Mouse (Mus musculus) CH12.LX (cell line): ENCODE data around the gene Zbtb22. TPM values are rescaled to one million over a fixed set of nuclear protein-coding genes. Genes with fewer than 3 reads are reported as not detected.
"Not testable (repeated sequence)": the region's sequence is repeated elsewhere in the genome, so short reads cannot be mapped to it uniquely, and the experiment has no call there.

Source experiments
- DNase-seq: peaks from one replicate; pipeline ENCODE4 v3.0.0-alpha.2; 2013; ENCODE audit errors: extremely low read depth
- H3K27ac ChIP-seq: 2 replicates; pipeline ENCODE4 v1.5.1; 2012; ENCODE audit warnings: low read depth, mild to moderate bottlenecking, control low read depth, moderate library complexity; ENCODE audit not compliant: insufficient read depth
- H3K27me3 ChIP-seq: replicated peaks from 2 replicates; pipeline ENCODE3; 2012; ENCODE audit warnings: inconsistent platforms
- H3K36me3 ChIP-seq, 2 experiments: replicated peaks in 1 of 2; 2 replicates each; pipeline versions ENCODE3 to v1.6.1; 2012; ENCODE audit warnings: inconsistent platforms in 1 of 2, low read length in 1 of 2, mild to moderate bottlenecking in 1 of 2, mixed read lengths in 1 of 2, moderate library complexity in 1 of 2; ENCODE audit not compliant: control insufficient read depth in 1 of 2, insufficient read depth in 1 of 2
- H3K4me1 ChIP-seq, 2 experiments: 2 replicates each; pipeline ENCODE4 v1.6.1; 2012; ENCODE audit warnings: inconsistent platforms in 1 of 2, moderate library complexity in 1 of 2; ENCODE audit not compliant: insufficient read depth in 2 of 2, control insufficient read depth in 1 of 2
- H3K4me2 ChIP-seq: 2 replicates; pipeline ENCODE4 v1.6.1; 2012; ENCODE audit warnings: low read depth, mild to moderate bottlenecking, control low read depth; ENCODE audit not compliant: poor library complexity, insufficient read depth, severe bottlenecking
- H3K4me3 ChIP-seq, 3 experiments: fragments of 150-350 bp in 1 of 3; sonication (generic) in 1 of 3; replicated peaks in 1 of 3; 2 replicates each; pipeline versions ENCODE3 to v1.5.1; 2011 to 2012; ENCODE audit warnings: low read depth in 2 of 3, low read length in 2 of 3, mild to moderate bottlenecking in 2 of 3, moderate library complexity in 2 of 3, control low read depth in 1 of 3, improper control_type of control experiment in 1 of 3, inconsistent platforms in 1 of 3, mixed read lengths in 1 of 3; ENCODE audit not compliant: poor library complexity in 1 of 3
- H3K79me2 ChIP-seq: replicated peaks from 2 replicates; pipeline ENCODE4 v1.6.1; 2012; ENCODE audit warnings: mild to moderate bottlenecking, moderate library complexity; ENCODE audit not compliant: control insufficient read depth, poor library complexity, insufficient read depth, severe bottlenecking; ENCODE audit errors: extremely low read depth
- H3K9ac ChIP-seq: 2 replicates; pipeline ENCODE4 v1.6.1; 2012; ENCODE audit warnings: low read depth, mild to moderate bottlenecking, control low read depth, moderate library complexity; ENCODE audit not compliant: insufficient read depth
- H3K9me3 ChIP-seq: replicated peaks from 2 replicates; pipeline ENCODE3; 2012; ENCODE audit warnings: low read length, inconsistent platforms, mixed read lengths
- CHD1 ChIP-seq: IDR thresholded peaks from 2 replicates; pipeline ENCODE4 v1.6.1; 2012; ENCODE audit warnings: low read depth, low read length, improper control_type of control experiment, inconsistent platforms
- CTCF ChIP-seq, 2 experiments: IDR thresholded peaks in 1 of 2; conservative IDR thresholded peaks in 1 of 2; 2 replicates each; pipeline ENCODE4 v1.5.1; 2011 to 2012; ENCODE audit warnings: low read depth in 2 of 2, low read length in 2 of 2, improper control_type of control experiment in 1 of 2, inconsistent platforms in 1 of 2, mild to moderate bottlenecking in 1 of 2, moderate library complexity in 1 of 2
- ELF1 ChIP-seq: IDR thresholded peaks from 2 replicates; pipeline ENCODE4 v1.6.1; 2014; ENCODE audit warnings: low read depth, mild to moderate bottlenecking, inconsistent platforms, low read length, improper control_type of control experiment
- EP300 ChIP-seq: IDR thresholded peaks from 2 replicates; pipeline ENCODE4 v1.6.1; 2011; ENCODE audit warnings: low read length, improper control_type of control experiment
- GABPA ChIP-seq: IDR thresholded peaks from 2 replicates; pipeline ENCODE4 v1.6.1; 2012; ENCODE audit warnings: low read depth, low read length, improper control_type of control experiment, inconsistent platforms; ENCODE audit not compliant: insufficient replicate concordance
- IRF4 ChIP-seq: IDR thresholded peaks from 2 replicates; pipeline ENCODE4 v1.6.1; 2014; ENCODE audit warnings: low read depth, mild to moderate bottlenecking, inconsistent platforms, low read length, improper control_type of control experiment
- JUN ChIP-seq: IDR thresholded peaks from 2 replicates; pipeline ENCODE4 v1.6.1; 2011; ENCODE audit warnings: low read depth, mild to moderate bottlenecking, low read length, improper control_type of control experiment, moderate library complexity; ENCODE audit not compliant: insufficient read depth
- JUND ChIP-seq: conservative IDR thresholded peaks from 2 replicates; pipeline ENCODE4 v1.6.1; 2011; ENCODE audit warnings: low read depth, low read length, improper control_type of control experiment
- KAT2A ChIP-seq: IDR thresholded peaks from 2 replicates; pipeline ENCODE4 v1.6.1; 2012; ENCODE audit warnings: low read length, improper control_type of control experiment, inconsistent platforms; ENCODE audit not compliant: insufficient replicate concordance
- MAFK ChIP-seq: IDR thresholded peaks from 2 replicates; pipeline ENCODE4 v1.6.1; 2011; ENCODE audit warnings: low read length, improper control_type of control experiment; ENCODE audit not compliant: insufficient replicate concordance
- PAX5 ChIP-seq: IDR thresholded peaks from 2 replicates; pipeline ENCODE4 v1.6.1; 2012; ENCODE audit warnings: low read length, inconsistent platforms, mixed read lengths
- RAD21 ChIP-seq: IDR thresholded peaks from 2 replicates; pipeline ENCODE4 v1.6.1; 2011; ENCODE audit warnings: low read depth, mild to moderate bottlenecking, low read length, improper control_type of control experiment, moderate library complexity
- UBTF ChIP-seq: IDR thresholded peaks from 2 replicates; pipeline ENCODE4 v1.6.1; 2012; ENCODE audit warnings: low read depth, mild to moderate bottlenecking, inconsistent platforms, low read length, improper control_type of control experiment, moderate library complexity
- USF1 ChIP-seq: IDR thresholded peaks from 2 replicates; pipeline ENCODE4 v1.6.1; 2014; ENCODE audit warnings: low read depth, mild to moderate bottlenecking, inconsistent platforms, low read length, improper control_type of control experiment
- ZC3H11A ChIP-seq: IDR thresholded peaks from 2 replicates; pipeline ENCODE4 v1.6.1; 2012; ENCODE audit warnings: low read depth, mild to moderate bottlenecking, inconsistent platforms, low read length, improper control_type of control experiment
- ZMIZ1 ChIP-seq: IDR thresholded peaks from 2 replicates; pipeline ENCODE4 v1.6.1; 2012; ENCODE audit warnings: low read depth, mild to moderate bottlenecking, inconsistent platforms, low read length, improper control_type of control experiment
- ZNF384 ChIP-seq: IDR thresholded peaks from 2 replicates; pipeline ENCODE4 v1.6.1; 2012; ENCODE audit warnings: low read depth, low read length, improper control_type of control experiment, inconsistent platforms
- dilution Hi-C: fragments of 300-500 bp; cut with MboI; formaldehyde crosslinking; loops from 2 replicates; pipeline ENCODE4 v1.14.3; 2020; ENCODE audit warnings: low sequenced_read_pairs; ENCODE audit not compliant: extremely low pct_unique_long_range_greater_than_20kb, extremely low pct_ligation_motif_present
- in situ Hi-C: fragments of 300-500 bp; cut with MboI; formaldehyde crosslinking; loops from 3 replicates; pipeline ENCODE4 v1.14.3; 2019; ENCODE audit warnings: low sequenced_read_pairs, low pct_ligation_motif_present, low pct_unique_long_range_greater_than_20kb, mixed read lengths
- polyA plus RNA-seq: library from polyadenylated mRNA; unstranded; fragments of >175 nt; gene quantifications from 2 replicates; pipeline ENCODE4 v1.2.1, GENCODE M21; 2012; ENCODE audit warnings: low read depth; ENCODE audit not compliant: insufficient read length
- total RNA-seq, 2 experiments: library from RNA; depleted of rRNA; stranded (reverse); fragments of 300-350 nt in 1 of 2; fragments of >200 nt in 1 of 2; gene quantifications; 2 replicates each; pipeline ENCODE4 v1.2.3; 2012 to 2014

Gene Zbtb22
- total and polyA plus RNA-seq, 3 experiments = 11.7 to 23.5 (median 20.3) TPM

DNA sequence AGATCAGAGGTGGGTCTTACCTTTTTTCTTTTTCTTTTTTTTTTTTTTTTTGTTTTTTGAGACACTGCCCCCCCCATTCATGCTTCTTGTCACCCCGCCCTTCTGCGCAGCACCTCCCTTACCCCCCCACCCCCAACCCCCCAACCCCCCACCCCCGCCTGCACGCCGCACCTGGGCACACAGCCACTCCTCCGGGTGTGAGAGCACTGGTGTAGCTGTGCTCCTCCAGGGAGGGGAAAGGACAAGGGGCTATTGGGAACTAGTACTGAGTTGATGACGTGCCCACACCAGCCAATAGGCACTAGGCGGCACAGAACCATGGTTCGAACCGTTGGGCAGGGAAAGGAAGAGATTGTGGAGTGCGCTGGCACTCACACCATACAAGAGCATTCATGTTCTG, 41.3 kb upstream of the Zbtb22 start:
- Histone ChIP-seq H3K36me3 (peaks cover 20 to 31% of the 10 kb centered on the region in 2 experiments), H3K79me2 (no peaks in the 10 kb centered on the region), H3K9ac (no peak overlapping the region), H3K27ac (no peak overlapping the region), H3K4me3 (no peak overlapping the region), H3K4me1 (no peaks in the 10 kb centered on the region), H3K9me3 (no peaks in the 10 kb centered on the region), H3K27me3 (no peaks in the 10 kb centered on the region), H3K4me2 (no peak overlapping the region)
- dilution Hi-C loops = no loop called here
- no peak for DNase-seq
- in situ Hi-C loops = no loop called here
- TF ChIP-seq USF1 (no peak), PAX5 (no peak), JUND (no peak), RAD21 (no peak), EP300 (no peak), IRF4 (no peak), ELF1 (no peak), GABPA (no peak), CTCF (conservative IDR thresholded peaks at IDR 0.05 in 1 of 2, IDR thresholded peaks at IDR 0.05 in 1 of 2; ENCODE audit: low read depth in 2 of 2, low read length in 2 of 2) (no peak), MAFK (no peak), CHD1 (no peak), KAT2A (no peak), JUN (no peak), UBTF (no peak), ZMIZ1 (no peak), ZC3H11A (no peak)

DNA sequence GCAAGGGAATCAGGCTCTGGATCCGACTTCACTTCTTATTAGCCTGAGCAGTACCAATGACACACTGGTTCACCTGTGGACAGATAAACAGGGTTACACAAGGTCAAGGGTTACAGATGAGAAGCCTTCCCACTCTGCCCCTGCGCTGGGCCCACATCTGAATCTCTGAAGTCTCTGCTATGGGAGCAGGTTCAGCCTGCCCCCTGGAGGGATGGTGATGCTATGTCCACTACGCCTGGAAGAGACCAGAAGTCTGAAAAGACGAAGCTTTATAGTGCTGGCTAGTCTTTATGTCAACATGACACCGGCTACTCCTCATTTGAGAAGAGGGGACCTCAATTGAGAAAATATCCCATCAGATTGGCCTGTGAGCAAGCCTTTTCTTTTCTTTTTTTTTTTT, 39.9 kb upstream of the Zbtb22 start:
- in situ Hi-C loops, H3K27me3 ChIP-seq, H3K79me2 ChIP-seq, H3K4me2 ChIP-seq, H3K9ac ChIP-seq, dilution Hi-C loops, H3K27ac ChIP-seq, H3K4me3 ChIP-seq, H3K9me3 ChIP-seq, H3K4me1 ChIP-seq: not testable (repeated sequence)
- peak; percentile 23 for DNase-seq
- peaks cover 28 to 38% of the 10 kb centered on the region in 2 experiments for H3K36me3 ChIP-seq
- peak; percentile 10 for TF ChIP-seq RAD21
- 0 out of 2 replicates have a peak, but pooled peaks have one; percentile 28 for TF ChIP-seq ZNF384
- TF ChIP-seq CTCF (conservative IDR thresholded peaks at IDR 0.05 in 1 of 2, IDR thresholded peaks at IDR 0.05 in 1 of 2; ENCODE audit: low read depth in 2 of 2, low read length in 2 of 2) = peak in 1 of 2 experiments; percentile 43; a peak in 2 of 4 replicates

DNA sequence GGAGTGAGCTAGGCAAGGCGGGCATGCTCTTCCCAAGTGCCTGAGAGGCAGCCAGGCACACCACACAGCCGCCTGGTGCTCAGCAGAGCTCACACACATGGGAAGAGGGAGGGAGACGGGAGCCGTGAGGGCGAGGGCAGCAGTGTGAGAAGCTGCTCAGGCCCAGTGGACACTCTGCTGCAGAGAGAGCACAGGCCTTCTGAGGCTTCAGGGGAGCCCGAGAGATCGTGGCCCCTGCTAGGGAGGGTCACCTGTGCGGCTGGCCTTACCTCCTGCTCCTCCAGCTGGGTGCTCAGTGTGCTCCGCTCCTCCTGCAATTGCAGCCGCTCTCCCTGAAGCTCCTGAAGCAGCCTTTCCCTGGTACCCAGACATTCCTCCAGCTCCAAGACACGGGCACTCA, 31.4 kb upstream of the Zbtb22 start:
- H3K9me3 ChIP-seq, in situ Hi-C loops, H3K4me2 ChIP-seq, H3K27me3 ChIP-seq, H3K9ac ChIP-seq, H3K27ac ChIP-seq, DNase-seq, H3K4me3 ChIP-seq, dilution Hi-C loops: not testable (repeated sequence)
- Histone ChIP-seq H3K4me1 (peaks cover 0 to 11% of the 10 kb centered on the region in 2 experiments; a peak in 1 of 4 replicates), H3K79me2 (peaks cover 23% of the 10 kb centered on the region), H3K36me3 (peaks cover 34 to 36% of the 10 kb centered on the region in 2 experiments)

DNA sequence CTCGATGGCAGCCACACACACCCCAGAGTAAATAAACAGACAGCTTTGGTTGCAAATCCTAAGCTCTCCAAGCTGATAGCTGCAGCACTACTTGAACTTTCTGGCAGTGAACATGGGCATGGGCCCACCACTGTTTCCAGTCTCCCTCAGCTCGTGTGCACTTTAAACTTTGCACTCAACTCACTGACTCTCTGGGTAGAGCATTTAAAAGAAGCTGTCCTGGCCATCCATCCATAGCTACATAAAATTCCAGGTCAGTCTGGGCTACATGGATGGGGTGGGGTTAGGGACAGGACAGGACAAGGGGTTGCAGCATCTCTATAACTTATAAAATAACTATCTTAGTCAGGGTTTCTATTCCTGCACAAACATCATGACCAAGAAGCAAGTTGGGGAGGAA, 27.9 kb upstream of the Zbtb22 start:
- in situ Hi-C loops, H3K27me3 ChIP-seq: not testable (repeated sequence)

More for the DNA sequence above, 27.9 kb upstream of the Zbtb22 start:
- H3K9ac ChIP-seq, dilution Hi-C loops, H3K4me3 ChIP-seq, H3K4me2 ChIP-seq, H3K27ac ChIP-seq, DNase-seq, H3K9me3 ChIP-seq: not testable (repeated sequence)
- Histone ChIP-seq H3K79me2 (peaks cover 27% of the 10 kb centered on the region), H3K4me1 (peaks cover 0 to 11% of the 10 kb centered on the region in 2 experiments; a peak in 1 of 4 replicates), H3K36me3 (peaks cover 11 to 15% of the 10 kb centered on the region in 2 experiments)
